Mouse (Mus musculus) hindbrain, embryonic 10.5 days (tissue): Measurements from ENCODE around the gene Slc16a12. TPM values are rescaled to one million over a fixed set of nuclear protein-coding genes. Genes with fewer than 3 reads are reported as not detected.

Experiments used
- DNase-seq: peaks from one replicate; pipeline ENCODE4 v3.0.0-alpha.2; 2017; ENCODE audit warnings: low spot score
- H3K27ac ChIP-seq: fragments of 300-500 bp; sonication (generic); 2 replicates; pipeline ENCODE4 v1.5.1; 2016; ENCODE audit warnings: mild to moderate bottlenecking, moderate library complexity
- H3K27me3 ChIP-seq: fragments of 300-500 bp; sonication (generic); 2 replicates; pipeline ENCODE4 v1.6.1; 2016; ENCODE audit warnings: mild to moderate bottlenecking; ENCODE audit not compliant: poor library complexity, insufficient read depth, severe bottlenecking
- H3K36me3 ChIP-seq: fragments of 300-500 bp; sonication (generic); 2 replicates; pipeline ENCODE4 v1.6.1; 2016; ENCODE audit warnings: mild to moderate bottlenecking, moderate library complexity
- H3K4me1 ChIP-seq: fragments of 300-500 bp; sonication (generic); replicated peaks from 2 replicates; pipeline ENCODE4 v1.6.1; 2016; ENCODE audit warnings: mild to moderate bottlenecking
- H3K4me3 ChIP-seq: fragments of 300-500 bp; sonication (generic); 2 replicates; pipeline ENCODE4 v1.5.1; 2016; ENCODE audit warnings: mild to moderate bottlenecking, moderate library complexity
- H3K9me3 ChIP-seq: fragments of 300-500 bp; sonication (generic); 2 replicates; pipeline ENCODE4 v1.6.1; 2016; ENCODE audit warnings: mild to moderate bottlenecking, moderate library complexity
- WGBS: fragments of 180-500 bp; shearing (Covaris S2); methylation state at CpG from one replicate; pipeline ENCODE4 v1.1.7; 2016; 5-methylcytosine and 5-hydroxymethylcytosine counted together
- polyA plus RNA-seq: library from polyadenylated mRNA; unstranded; fragments of >200 nt; fragmentation: Nextera tagmentation; extraction: Ambion mirVana; gene quantifications from 2 replicates; pipeline ENCODE4 v1.2.1, GENCODE M21; 2016

Slc16a12 gene
- polyA plus RNA-seq, 1 experiment from 2014 or later, result 1.4 TPM

DNA sequence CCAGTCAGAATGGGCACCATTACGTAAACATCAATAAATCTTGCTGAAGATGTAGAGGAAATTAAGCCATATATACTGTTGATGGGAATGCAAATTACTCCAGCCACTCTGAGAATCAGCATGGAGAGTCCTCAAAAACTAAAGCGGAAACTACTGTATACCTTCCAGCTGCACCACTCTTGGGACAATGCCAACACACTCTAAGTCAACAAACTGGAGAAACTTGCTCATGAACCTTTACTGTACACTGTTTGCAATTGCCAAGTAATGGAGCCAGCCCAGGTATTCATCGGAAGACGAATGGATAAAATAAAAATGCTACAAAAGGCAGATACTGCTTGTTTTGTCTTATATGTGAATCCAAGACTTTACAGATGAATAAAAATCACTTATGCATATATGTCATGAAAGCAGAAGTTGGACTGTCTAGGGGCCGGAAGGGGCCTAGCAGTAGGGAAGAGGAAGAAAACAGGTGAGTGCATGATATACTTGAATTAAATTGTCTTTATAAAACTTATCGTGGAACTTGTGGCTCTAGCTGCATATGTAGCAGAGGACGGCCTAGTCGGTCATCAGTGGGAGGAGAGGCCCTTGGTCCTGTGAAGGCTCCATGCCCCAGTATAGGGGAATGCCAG lies 50.6 kb downstream of the Slc16a12 start:
- no peaks in the 10 kb centered on the region for H3K36me3 ChIP-seq
- DNase-seq, result no peak

DNA sequence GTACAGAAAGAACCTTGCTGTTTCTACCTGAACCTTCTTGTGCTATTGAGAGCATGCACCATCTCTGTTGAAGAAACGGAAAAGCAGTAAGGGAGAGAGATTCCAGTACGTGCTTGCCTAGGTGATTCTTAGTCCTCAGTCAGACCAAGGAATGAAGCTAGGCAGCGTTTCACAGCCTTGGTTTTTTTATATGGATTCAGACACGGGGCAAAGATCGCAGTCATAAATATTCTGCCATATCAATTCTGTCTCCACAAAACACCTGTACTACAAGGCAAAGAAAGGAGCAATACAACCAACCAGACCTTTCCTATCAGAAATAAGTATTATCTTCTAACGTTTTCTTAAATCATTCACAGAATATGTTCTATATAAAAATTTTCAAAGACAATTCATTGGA lies 55.7 kb downstream of the Slc16a12 start:
- H3K36me3 ChIP-seq, result no peaks in the 10 kb centered on the region
- no peaks in the 10 kb centered on the region for H3K9me3 ChIP-seq
- H3K27me3 ChIP-seq, result no peaks in the 10 kb centered on the region
- H3K4me3 ChIP-seq, result no peak overlapping the region
- no peaks in the 10 kb centered on the region for H3K4me1 ChIP-seq
- no peak for DNase-seq
- 87% methylated on average over 6 of the region's 6 CpGs for WGBS
- H3K27ac ChIP-seq, result no peak overlapping the region

More for the DNA sequence above, 50.6 kb downstream of the Slc16a12 start:
- Histone ChIP-seq H3K27me3 (no peaks in the 10 kb centered on the region), H3K4me3 (no peak overlapping the region), H3K9me3 (no peaks in the 10 kb centered on the region), H3K27ac (no peak overlapping the region), H3K4me1 (no peaks in the 10 kb centered on the region)
- 93% methylated on average over 8 of the region's 8 CpGs for WGBS

DNA sequence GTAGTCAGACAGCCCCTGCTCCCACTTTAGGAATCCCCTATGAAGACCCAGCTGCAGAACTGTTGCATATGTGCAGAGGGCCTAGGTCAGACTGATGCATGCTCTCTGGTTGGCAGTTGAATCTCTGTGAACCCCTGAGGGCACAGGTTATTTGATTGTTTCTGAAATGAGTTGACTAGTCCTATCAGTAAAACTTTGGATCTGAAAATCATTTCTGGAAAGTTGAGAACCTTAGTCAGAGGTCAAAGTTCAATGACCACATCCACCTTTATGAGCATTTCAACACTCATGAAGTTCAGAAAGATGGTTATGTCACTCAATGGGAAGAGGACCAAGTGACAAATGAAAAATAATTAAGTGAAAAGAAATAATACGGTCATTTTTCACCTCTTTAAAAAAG lies 61.6 kb downstream of the Slc16a12 start:
- WGBS, result 95% methylated on average over 1 of the region's 1 CpGs
- H3K36me3 ChIP-seq, result no peaks in the 10 kb centered on the region
- H3K4me3 ChIP-seq, result no peak overlapping the region
- no peaks in the 10 kb centered on the region for H3K27me3 ChIP-seq
- DNase-seq, result no peak
- H3K27ac ChIP-seq, result no peak overlapping the region
- H3K4me1 ChIP-seq, result no peaks in the 10 kb centered on the region
- H3K9me3 ChIP-seq, result no peaks in the 10 kb centered on the region

DNA sequence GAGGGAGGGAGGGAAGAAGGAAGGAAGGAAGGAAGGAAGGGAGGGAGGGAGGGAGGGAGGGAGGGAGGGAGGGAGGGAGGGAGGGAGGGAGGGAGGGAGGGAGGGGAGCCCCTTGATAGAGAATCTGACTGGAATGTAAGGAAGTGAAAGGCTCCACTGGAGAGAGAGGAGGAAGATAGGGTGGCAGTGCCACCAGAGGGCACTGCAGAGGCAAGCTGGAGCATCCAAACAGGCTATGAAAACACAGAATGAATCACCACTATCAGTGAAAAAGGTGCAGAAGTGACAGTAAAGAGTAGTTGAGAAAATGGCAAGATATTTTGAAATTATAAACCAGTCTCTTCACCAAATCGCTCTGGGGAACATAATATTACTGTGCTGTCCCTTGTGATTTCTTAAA lies 62.2 kb downstream of the Slc16a12 start:
- Histone ChIP-seq H3K27ac (no peak overlapping the region), H3K4me1 (no peaks in the 10 kb centered on the region), H3K36me3 (no peaks in the 10 kb centered on the region), H3K27me3 (no peaks in the 10 kb centered on the region), H3K4me3 (no peak overlapping the region), H3K9me3 (no peaks in the 10 kb centered on the region)
- peak; percentile 21 for DNase-seq
- WGBS, result 65% methylated on average over 1 of the region's 1 CpGs

DNA sequence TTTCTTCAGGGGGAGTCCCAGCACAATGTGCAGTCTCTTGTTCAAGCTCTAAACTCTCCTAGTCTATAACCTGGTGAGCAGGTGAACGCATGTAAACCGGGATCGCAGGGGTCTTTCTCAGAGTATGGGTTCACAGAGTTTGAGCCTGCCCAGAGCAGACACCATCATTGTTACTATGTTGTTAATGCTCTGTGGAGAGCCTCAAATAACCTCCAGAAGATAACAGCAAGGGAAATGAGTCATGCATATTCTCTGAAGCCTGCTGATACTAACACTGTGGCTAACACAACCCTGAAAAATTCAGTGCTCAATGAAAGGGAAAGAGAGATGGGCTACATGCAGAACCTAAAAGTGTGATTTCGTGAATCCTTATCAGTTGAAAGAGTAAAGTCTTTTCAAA lies 68.7 kb downstream of the Slc16a12 start:
- 88% methylated on average over 4 of the region's 4 CpGs for WGBS

DNA sequence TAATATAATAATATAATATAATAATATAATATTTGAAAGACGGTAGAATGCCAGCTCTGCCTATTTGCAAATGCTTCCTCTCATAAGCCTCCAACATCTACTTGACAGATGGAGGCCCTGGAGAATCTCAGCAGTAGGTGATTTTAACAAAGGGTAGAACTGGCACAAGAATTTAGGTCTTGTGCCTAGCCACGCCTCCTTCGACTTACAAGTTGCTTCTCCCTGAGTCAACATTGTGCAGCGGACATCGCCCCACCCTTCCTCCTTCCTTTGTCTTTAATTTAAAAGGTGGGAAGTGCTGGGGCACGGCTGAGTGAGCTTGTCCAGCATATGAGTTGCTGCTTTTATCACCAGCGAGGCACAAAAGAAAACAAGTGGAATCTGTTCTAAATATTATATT lies 73.6 kb downstream of the Slc16a12 start:
- H3K9me3 ChIP-seq, result no peaks in the 10 kb centered on the region
- H3K4me3 ChIP-seq, result no peak overlapping the region
- no peaks in the 10 kb centered on the region for H3K4me1 ChIP-seq
- no peak for DNase-seq
- WGBS, result 55% methylated on average over 7 of the region's 7 CpGs
- H3K27me3 ChIP-seq, result no peaks in the 10 kb centered on the region
- no peaks in the 10 kb centered on the region for H3K36me3 ChIP-seq
- H3K27ac ChIP-seq, result no peak overlapping the region

More for the DNA sequence above, 68.7 kb downstream of the Slc16a12 start:
- Histone ChIP-seq H3K9me3 (no peaks in the 10 kb centered on the region), H3K36me3 (no peaks in the 10 kb centered on the region), H3K4me3 (no peak overlapping the region), H3K27me3 (no peaks in the 10 kb centered on the region), H3K27ac (no peak overlapping the region), H3K4me1 (no peaks in the 10 kb centered on the region)
- DNase-seq, result no peak

DNA sequence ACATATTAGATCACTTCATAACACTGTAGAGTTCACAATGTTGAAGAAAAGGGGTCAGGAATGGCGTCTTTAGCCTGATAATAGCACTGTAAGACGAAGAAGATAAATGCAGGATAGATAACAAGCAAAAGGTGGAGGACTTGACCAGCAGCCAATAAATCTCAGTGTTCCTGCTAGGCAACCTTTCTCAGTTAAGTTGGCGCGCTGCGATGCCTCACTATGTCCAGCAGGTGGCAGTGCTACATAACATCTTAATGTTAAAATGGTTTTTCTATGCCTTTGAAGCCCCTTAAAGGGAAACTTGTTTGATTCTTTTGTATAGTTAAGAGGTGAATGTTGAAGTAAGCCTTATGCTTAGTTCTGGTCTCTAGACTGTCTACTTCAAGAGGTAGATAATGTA lies 81.0 kb downstream of the Slc16a12 start:
- H3K4me1 ChIP-seq, result no peaks in the 10 kb centered on the region; the same call in 1 of the 2 replicates
- no peak overlapping the region for H3K4me3 ChIP-seq
- DNase-seq, result peak; percentile 66
- no peaks in the 10 kb centered on the region for H3K36me3 ChIP-seq
- 1% methylated on average over 5 of the region's 5 CpGs for WGBS
- no peaks in the 10 kb centered on the region for H3K27me3 ChIP-seq
- H3K9me3 ChIP-seq, result no peaks in the 10 kb centered on the region
- H3K27ac ChIP-seq, result no peak overlapping the region

DNA sequence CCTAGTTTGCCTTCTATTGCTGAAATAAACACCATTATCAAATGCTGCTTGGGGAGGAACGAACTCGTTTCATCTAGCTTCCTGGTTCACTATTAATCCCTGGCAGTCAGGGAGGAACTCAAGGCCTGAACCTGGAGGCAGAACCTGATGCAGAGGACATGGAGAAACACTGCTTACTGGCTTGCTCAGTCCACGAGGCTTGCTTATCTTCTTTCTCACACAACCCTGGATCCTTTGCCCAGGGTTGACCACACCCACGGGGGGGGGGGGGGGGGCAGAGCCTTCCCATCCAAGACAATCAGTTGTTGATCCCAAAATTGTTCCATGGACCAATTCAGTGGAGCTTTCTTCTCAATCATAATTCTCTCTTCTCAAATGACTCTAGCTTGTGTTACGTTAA lies 84.3 kb downstream of the Slc16a12 start:
- H3K27ac ChIP-seq, result no peak overlapping the region
- WGBS, result 55% methylated on average over 5 of the region's 5 CpGs

DNA sequence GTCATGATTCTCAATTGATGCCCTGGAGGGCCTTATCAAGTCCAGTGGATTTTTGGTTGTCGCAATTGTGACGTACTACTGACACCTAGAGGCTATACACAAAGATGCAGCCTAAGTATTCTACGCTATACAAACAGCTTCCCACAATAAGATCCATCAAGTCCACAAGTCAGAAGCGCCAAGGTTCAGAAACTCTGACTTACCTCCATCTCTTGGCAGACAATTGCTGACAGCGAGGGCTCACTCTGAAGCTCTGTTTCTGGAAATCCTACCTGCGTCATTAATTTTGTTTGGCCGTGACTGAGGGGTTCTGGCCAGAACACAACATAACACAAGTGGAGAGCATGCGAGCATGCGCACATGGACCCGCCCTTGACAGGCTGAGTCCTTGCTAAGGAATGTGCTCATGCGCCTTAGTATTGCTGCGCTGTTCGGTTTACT lies 85.0 kb downstream of the Slc16a12 start:
- no peaks in the 10 kb centered on the region for H3K36me3 ChIP-seq
- H3K9me3 ChIP-seq, result no peaks in the 10 kb centered on the region
- DNase-seq, result peak; percentile 69
- no peak overlapping the region for H3K27ac ChIP-seq
- no peaks in the 10 kb centered on the region for H3K27me3 ChIP-seq
- H3K4me1 ChIP-seq, result no peaks in the 10 kb centered on the region; the same call in 1 of the 2 replicates
- H3K4me3 ChIP-seq, result peak overlapping the region; percentile 43
- WGBS, result 15% methylated on average over 13 of the region's 13 CpGs

More for the DNA sequence above, 84.3 kb downstream of the Slc16a12 start:
- no peak overlapping the region for H3K4me3 ChIP-seq
- DNase-seq, result no peak
- no peaks in the 10 kb centered on the region for H3K36me3 ChIP-seq
- H3K27me3 ChIP-seq, result no peaks in the 10 kb centered on the region
- no peaks in the 10 kb centered on the region for H3K9me3 ChIP-seq
- H3K4me1 ChIP-seq, result no peaks in the 10 kb centered on the region; the same call in 1 of the 2 replicates

DNA sequence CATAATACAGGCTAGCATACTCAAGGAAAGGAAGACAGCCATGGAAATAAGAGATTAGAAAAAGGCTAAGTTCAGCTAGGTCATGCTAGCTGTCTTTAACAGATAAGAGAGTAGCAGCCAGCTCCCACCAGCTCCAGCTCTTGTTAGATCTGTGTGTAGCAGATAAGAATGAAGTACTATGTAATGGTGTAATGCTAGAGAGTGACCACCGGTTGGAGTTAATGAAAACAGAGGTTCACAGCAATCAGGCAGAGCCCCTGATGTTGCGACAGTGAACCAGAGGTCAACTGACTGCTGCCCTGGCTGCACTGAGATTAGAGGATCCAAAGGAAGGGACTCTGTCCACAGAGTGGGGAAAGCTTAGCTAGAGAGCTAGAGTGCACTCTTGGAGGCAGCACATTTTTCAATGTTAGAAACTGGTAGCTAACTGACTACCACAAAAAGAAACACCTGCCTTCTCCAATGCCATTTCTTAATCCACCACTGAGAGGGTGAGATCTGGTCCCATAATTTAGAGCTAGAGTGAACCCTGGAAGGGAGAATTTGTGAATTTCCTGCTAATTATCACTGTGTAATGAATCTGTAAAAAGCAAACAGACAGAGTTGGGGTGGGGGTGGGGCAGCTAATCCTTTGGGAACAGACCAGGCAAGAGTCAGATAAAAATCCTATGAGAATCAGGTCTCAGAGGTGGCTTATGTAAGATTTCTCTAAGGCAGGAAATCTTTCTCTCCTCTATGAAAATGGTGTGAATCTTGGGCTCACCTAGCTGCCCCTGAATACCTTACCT lies 90.4 kb downstream of the Slc16a12 start:
- Histone ChIP-seq H3K36me3 (no peaks in the 10 kb centered on the region), H3K4me3 (no peak overlapping the region), H3K9me3 (no peaks in the 10 kb centered on the region), H3K27me3 (no peaks in the 10 kb centered on the region), H3K27ac (no peak overlapping the region), H3K4me1 (no peaks in the 10 kb centered on the region)
- 38% methylated on average over 2 of the region's 2 CpGs for WGBS
- DNase-seq, result no peak

DNA sequence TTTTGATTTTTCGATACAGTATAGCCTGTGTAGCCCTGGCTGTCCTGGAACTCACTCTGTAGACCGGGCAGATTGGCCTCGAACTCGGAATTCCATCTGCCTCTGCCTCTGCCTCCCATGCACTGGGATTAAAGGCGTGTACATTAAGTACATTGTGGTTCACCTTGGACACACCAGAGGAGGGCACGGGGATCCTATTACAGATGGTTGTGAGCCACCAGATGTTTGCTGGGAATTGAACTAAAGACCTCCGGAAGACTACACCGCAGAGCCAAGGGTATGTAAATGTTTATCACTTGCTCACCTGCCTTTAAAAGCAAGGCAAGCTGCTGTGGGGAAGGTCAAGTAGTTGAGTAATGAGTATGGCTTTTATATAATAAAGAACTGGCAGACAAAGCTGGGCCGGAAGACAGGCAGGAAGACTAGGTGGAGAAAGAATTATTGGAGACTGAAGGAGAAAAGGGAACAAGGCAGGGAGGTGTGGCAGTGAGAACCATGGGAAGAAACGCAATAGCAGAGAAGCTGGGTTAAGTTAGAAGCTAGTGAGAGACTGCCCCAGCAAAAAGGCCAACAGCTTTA lies 91.8 kb downstream of the Slc16a12 start:
- no peak for DNase-seq
- WGBS, result 83% methylated on average over 10 of the region's 10 CpGs
- no peak overlapping the region for H3K27ac ChIP-seq
- H3K9me3 ChIP-seq, result no peaks in the 10 kb centered on the region
- no peaks in the 10 kb centered on the region for H3K27me3 ChIP-seq
- H3K4me3 ChIP-seq, result no peak overlapping the region
- H3K36me3 ChIP-seq, result no peaks in the 10 kb centered on the region
- no peaks in the 10 kb centered on the region for H3K4me1 ChIP-seq

DNA sequence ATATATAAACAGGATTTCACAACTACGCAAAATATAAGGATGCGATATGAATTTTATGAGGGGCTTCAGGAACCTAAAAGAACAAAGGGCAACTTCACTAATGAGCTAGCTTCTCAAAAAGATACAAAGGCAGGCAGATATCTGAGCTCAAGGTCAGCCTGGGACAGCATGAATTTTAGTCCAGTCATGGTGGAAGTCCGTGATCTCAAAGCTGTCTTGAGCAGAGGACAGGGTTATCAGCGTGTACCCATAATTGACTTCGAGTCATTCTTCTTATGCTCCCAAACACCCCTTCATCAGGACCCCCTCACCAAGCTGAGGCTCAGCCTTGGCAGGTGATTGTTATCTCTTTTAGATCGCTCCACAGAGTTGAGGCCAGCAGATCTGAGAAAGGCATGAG lies 96.1 kb downstream of the Slc16a12 start:
- H3K4me1 ChIP-seq, result no peaks in the 10 kb centered on the region
- H3K27me3 ChIP-seq, result no peaks in the 10 kb centered on the region
- no peak overlapping the region for H3K4me3 ChIP-seq
- no peaks in the 10 kb centered on the region for H3K9me3 ChIP-seq
- no peak overlapping the region for H3K27ac ChIP-seq
- WGBS, result 92% methylated on average over 6 of the region's 6 CpGs
- no peaks in the 10 kb centered on the region for H3K36me3 ChIP-seq
- DNase-seq, result no peak

DNA sequence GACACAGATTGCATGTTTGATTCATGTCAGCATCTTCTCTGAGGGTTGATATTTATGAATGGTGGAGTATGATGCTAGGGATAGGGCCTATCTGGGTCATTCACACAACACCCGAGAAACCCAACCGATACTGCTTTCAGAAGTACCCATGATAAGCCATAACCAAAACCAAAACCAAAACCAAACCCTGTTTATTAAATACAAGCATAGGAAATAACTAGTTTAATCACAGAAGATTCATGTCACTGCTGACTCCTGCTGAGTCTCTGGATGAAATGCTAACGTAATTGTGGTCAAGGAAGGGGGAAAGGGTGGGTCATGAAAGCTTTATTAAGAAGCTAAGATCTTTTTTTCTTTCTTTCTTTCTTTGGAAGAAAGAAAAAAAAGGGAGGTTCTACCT lies 96.8 kb downstream of the Slc16a12 start:
- H3K27ac ChIP-seq, result no peak overlapping the region
- H3K4me3 ChIP-seq, result no peak overlapping the region
- DNase-seq, result no peak
- H3K4me1 ChIP-seq, result no peaks in the 10 kb centered on the region
- no peaks in the 10 kb centered on the region for H3K27me3 ChIP-seq
- no peaks in the 10 kb centered on the region for H3K36me3 ChIP-seq
- no peaks in the 10 kb centered on the region for H3K9me3 ChIP-seq
- 88% methylated on average over 3 of the region's 3 CpGs for WGBS
